Mouse (Mus musculus) kidney, adult 11 months (tissue): ENCODE results near the gene Foxp1.

Experiments
- DNase-seq: peaks from one replicate; pipeline ENCODE4 v3.0.0; 2022

The Foxp1 gene

DNA sequence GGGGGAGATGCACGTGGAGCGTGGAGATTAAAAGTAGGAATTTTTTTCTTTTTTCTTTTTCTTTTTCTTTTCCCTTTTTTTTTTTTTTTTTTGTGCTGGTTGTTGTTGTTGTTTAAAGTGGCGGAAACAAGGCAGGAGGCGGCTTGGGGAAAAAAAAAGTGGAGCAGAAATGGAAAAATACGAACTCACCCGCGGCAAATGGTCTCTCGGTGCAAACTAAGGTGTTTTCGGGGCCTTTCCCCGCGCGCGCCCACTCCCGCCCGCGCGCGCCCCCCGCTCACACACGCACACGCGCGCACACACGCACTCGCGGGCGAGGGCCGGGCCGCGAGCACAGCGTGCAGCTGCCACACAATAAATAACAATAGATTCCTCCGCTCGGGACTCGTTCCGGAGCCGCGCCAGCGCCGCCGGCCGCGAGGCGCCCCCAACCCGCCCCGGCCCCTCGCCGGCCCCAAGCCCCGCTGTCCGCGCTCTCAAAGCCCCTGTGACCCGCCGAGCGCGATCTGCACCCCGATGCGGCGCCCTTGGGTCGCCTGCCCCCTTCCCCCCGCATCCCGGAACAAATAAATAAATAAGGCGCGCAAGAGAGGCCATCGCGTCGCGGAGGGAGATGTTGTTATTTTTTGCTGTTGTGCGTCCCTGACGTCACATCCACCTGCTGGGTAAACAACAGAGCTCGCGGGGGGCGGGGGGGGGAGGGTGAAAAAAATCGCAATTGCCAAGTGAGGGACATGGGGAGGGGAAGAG is at the start of gene Foxp1:
Gene Foxp1, minus strand, starts transcription at position 363 of the 750 bp plus-strand sequence.
- peak; percentile 87 for DNase-seq

DNA sequence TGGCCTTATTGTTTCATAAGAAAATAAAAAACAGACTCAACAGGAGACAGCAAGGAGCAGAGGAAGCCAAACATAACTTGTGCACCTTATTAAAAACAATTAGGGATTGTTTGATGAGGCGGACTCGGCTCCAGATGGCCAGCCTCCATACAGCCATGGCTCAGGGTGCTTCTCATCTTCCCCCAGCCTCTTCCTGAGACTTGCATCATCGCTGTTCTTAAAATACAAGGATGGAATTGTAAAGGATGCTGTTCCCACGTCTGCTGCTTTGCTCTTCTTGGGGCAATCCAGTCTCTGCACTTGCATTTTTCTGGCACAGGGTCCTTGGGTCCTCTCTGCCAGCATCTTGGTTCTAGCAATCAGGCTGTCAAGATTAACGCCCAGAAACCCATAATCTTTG is 49.5 kb upstream of the Foxp1 start:
- DNase-seq = no peak

DNA sequence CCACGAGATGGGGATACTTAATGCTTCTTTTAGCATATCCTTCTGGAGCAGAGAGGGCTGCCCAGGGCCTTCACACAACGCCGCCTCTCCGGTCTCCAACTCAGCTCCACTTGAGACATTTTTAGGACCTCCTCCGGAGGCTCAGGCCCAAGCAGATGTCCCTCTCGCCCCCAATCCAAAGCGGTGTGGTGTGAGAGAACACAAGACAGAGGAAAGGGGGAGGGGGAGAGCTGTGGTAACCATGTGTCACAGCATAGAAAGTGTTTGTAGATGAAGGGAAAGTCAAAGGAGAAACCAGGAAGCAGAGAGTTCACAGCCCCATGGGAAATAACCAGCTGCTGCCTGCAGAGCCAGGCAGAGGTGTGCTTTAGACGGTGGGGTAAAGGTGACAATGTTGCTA is 44.4 kb upstream of the Foxp1 start:
- DNase-seq = no peak

DNA sequence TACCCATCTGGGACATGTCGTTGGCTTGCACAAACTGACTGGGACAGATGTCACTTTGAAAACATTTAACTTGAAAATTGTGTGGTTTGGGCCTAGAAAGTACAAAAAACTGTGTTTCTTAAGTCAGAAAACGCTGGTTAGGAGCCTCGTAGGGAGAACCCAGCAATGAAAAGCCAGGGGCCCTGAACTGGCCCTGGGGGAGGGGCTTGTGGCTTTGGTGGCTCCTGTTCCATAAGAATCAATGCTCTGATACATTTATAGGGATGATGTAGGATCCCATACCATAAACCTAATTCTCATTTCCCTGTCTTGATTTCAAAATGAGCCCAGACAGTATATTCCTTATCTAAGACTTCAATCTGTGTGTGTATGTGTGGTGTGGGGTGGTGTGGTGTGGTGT is 42.2 kb upstream of the Foxp1 start:
- no peak for DNase-seq

DNA sequence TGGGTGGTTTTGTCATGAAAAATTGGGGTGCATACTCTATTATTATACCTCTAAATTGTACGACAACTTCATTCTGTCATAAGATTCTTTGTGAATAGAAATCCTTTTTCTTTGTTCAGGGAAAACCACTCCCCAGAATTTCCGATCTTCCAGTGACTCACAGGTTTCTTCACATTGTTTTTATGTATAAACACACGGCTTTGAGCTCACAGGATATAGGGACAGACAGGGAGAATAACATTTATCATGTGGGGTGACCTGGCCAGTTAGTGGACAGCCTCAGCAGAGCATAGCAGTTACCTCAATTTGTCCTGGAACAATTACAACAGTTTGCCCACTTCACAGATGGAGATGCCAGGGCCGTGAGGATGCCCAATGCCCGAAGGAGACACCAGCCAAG is 34.4 kb upstream of the Foxp1 start:
- DNase-seq = no peak

- no peak for DNase-seq
Measured at GRCm38 (mm10) chr6:99552816-99553215, 30.3 kb upstream of the Foxp1 start.

- no peak for DNase-seq
Measured at GRCm38 (mm10) chr6:99546416-99546815, 23.9 kb upstream of the Foxp1 start.

DNA sequence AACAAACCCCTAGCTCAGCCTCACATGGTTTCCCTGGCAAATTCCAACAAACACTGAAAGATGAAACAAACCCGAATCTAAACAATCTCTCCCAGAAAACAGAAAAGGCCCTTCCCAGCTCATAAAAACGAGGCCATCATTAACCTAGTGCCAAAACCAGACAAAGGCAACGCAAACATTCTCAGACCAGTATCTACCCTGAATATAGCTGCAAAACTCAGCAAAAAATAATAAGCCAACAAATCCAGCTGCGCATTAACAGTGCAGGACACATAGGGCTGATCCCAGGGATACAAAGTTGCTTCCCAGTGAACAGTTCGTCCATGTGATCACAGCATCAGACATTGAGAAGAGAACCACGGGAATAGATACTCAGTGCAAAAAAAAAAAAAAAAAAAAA is 22.9 kb upstream of the Foxp1 start:
- no peak for DNase-seq

GRCm38 (mm10) chr6:99541105-99541504 is 18.6 kb upstream of the Foxp1 start:
- no peak for DNase-seq

GRCm38 (mm10) chr6:99540653-99541052 is 18.1 kb upstream of the Foxp1 start:
- DNase-seq = no peak

DNA sequence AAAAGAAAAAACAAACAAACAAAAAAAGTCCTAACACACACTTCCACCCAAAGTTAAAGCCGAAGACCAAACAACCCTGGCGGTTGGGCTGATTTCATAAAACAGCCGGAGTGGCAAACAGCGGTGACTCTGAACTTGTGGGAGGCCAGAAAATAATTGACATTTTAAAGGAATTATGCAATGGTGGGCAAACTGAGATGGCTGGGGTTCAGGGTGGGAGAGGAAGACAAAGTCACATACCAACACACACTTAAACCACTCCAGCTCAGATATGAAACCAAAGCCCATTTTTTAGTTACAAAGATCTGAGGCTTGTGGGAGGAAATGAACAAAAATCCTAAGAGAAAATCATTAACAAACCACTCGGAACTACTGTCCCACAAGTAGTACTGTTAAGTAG is 17.6 kb upstream of the Foxp1 start:
- no peak for DNase-seq

DNA sequence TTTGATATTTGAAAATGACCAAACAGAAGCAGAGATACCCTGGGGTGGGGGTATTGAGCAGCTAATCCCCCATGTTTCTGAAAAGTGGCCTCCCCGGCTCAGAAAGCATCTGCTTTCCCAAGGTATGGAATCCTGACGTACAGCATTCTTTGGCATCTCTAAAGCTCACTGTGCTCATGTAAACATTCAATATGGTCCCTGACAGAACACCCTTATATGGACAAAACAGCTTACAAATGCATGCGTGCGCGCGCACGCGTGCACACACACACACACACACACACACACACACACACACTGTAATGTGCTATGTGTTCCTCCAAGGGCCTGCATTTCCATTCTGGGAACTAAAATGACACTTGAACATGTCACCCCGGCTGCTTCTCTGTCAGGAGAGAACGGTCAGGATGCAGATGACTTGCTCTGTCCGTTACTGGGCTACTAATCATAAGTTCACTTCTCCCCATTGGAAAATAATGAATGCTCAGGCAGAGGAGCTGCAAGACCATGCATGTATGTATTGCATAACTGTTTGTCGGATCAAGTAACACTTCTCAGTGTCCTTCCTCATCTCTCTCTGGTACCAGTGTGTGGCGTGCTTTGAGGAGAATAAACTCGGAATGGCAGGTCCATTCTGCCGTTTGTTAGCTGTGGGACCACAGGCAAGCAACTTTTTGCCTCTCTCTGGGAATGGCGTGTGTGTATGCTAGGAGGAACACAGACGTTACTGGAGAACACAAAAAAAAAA is 15.8 kb upstream of the Foxp1 start:
- DNase-seq = no peak

DNA sequence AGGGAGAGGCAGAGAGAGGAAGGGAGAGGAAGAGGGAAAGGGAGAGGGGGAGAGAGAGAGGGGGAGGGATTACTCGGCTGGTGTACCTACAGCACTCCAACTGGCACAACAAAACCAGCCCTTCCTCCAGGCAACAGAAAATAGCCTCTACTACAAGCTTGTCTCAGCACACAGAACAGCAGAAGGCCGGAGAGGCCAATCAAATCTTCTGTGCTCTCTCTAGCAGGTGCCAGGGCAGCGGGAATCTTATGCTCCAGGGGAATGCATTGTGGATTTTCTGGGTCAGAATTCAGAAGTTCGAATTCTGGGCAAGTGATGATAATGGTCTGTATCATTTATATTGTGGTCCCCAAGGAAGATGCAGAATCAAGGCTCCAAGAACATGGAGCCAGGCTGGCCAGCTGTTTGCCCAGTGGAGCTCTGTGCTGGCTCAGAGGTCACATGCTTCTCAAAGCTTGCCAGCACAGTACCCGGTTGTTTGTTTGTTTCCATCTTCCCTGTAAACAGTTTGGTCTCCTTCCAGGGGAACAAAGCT is 11.8 kb upstream of the Foxp1 start:
- no peak for DNase-seq

GRCm38 (mm10) chr6:99532458-99532857 is 9.9 kb upstream of the Foxp1 start:
- no peak for DNase-seq

DNA sequence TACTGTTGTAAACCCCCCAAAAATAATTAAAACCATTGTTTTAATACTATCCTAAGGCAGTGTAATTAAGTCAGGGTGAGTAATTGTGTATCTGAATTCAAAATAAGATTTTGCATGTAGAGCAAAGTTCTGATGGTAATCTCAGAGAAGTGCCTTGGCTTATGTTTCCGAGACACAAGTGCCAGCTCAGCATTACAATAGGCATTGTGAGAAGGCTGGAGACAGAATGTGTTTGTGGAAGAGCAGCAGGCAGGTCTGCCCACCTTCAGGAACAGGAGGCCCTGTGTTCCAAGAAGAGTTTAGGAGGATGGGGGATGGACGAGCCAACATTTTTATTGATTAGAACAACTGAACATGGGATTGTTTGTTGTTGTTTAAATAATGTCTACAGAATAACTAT is 6.5 kb upstream of the Foxp1 start:
- no peak for DNase-seq

GRCm38 (mm10) chr6:99527457-99528105 is 5.1 kb upstream of the Foxp1 start:
- no peak for DNase-seq

DNA sequence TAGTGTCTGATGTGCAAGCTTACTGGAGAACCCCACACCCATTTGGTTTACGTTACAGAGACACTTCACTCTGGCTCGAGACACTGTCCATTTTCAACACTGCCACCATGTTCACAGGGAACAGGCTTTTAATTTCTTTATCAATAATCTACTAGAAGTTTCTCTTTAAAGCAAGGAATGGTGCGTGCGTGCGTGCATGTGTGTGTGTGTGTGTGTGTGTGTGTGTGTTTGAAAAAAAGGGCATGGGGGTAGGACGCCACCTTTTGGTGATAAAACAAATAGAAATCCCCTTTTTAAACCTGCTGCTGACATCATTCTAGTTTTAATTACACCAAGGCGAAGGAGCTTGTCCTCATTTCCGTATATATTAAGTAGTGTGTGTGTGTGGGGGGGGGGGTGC is 2.8 kb upstream of the Foxp1 start:
- no peak for DNase-seq

- no peak for DNase-seq
Measured at GRCm38 (mm10) chr6:99523679-99524370, 1.3 kb upstream of the Foxp1 start.

DNA sequence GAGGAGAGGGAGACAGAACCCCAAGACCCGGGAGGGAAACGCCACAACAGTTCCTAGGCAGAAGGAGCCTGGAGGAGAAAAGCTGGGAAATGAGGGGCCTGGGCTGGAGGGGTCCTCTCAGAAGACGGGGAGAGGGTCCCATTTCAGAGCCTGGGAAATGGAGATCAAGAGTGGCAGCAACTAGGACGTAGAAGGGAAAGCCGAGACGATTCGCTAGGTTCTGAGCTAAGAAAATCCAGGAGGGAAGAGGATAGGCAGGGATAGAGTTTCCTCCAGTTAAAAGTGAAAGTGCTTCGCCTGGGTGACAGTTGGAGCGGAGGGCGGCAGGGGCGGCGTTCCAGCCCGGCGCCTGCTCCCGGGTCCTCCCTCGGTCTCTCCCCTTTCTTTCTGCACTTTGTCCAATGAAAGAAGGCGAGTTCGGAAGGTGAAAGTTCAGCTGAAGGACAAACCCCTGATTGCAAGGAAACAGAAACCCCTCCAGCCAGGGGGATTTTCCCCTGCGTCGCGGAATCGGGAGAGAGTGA is 650 bp upstream of the Foxp1 start:
- DNase-seq = peak; percentile 84

- peak; percentile 40 for DNase-seq
Measured at GRCm38 (mm10) chr6:99521641-99522358, 721 bp downstream of the Foxp1 start.

DNA sequence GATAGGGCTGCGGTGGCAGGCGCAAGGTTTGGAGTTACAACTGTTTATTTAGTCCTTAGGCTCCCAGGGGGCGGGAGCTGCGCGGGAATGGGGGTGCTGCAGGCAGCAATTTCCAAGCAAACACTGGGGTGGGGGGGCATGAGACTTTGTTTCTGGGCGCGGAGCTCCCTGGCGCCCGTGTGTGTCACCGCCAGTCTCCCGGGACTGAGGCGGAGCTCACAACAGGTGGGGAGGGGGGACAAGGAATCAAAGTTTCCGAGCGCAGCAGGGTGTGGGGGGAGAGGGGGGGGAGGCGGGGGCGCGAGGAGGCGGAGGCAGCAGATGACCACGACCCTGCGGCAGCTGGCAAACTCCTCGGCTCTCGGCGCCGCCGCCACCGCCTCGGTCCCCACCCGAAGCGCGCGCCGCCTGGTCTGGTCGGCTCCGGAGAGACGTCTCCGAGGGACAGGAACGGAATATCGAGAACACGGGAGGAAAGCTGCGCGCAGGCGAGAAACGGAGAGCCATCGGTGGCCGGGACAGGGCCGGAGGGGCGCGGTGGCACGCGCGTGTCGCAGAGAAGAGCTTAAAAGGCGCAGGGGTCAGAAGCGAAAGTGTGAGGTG is 1.4 kb downstream of the Foxp1 start:
- DNase-seq = peak; percentile 48

GRCm38 (mm10) chr6:99520676-99521037 is 1.9 kb downstream of the Foxp1 start:
- no peak for DNase-seq
